Mouse (Mus musculus) kidney, adult 2 months (tissue): ENCODE measurements at regions not wholly inside any gene's neighbourhood (a gene's known extent, or its start where the extent isn't known, plus 50 kb on each side); places are given as distances from the start of the nearest gene placed in this dataset.
A peak's percentile ranks its signal among the peaks of the same experiment; 100 is the strongest.

ENCODE experiments used
- DNase-seq: peaks from one replicate; pipeline ENCODE4 v3.0.0; 2021
- H3K27ac ChIP-seq: fragments of 200-500 bp; 2 replicates; pipeline ENCODE4 v1.5.1; 2012; ENCODE audit warnings: low read depth, low read length, control low read depth, inconsistent platforms; ENCODE audit not compliant: insufficient read depth
- H3K27me3 ChIP-seq: fragments of 200-500 bp; replicated peaks from 2 replicates; pipeline ENCODE4 v1.6.1; 2012; ENCODE audit warnings: mild to moderate bottlenecking, moderate library complexity, low read length, inconsistent platforms; ENCODE audit not compliant: control insufficient read depth, insufficient read depth
- H3K36me3 ChIP-seq: fragments of 200-500 bp; 2 replicates; pipeline ENCODE4 v1.6.1; 2012; ENCODE audit warnings: mild to moderate bottlenecking, moderate library complexity, low read length, inconsistent platforms; ENCODE audit not compliant: control insufficient read depth, insufficient read depth
- H3K4me1 ChIP-seq: fragments of 200-500 bp; 2 replicates; pipeline ENCODE4 v1.6.1; 2011; ENCODE audit warnings: low read length; ENCODE audit not compliant: control insufficient read depth, insufficient read depth
- H3K4me3 ChIP-seq: fragments of 200-500 bp; 2 replicates; pipeline ENCODE4 v1.5.1; 2011; ENCODE audit warnings: mild to moderate bottlenecking, low read depth, low read length, control low read depth; ENCODE audit not compliant: insufficient read depth
- CTCF ChIP-seq: fragments of 200-500 bp; conservative IDR thresholded peaks from 2 replicates; pipeline ENCODE4 v1.5.1; 2011; ENCODE audit warnings: low read depth, mild to moderate bottlenecking, control low read depth, low read length, moderate library complexity, mixed read lengths; ENCODE audit not compliant: insufficient read depth, insufficient read length
- POLR2A ChIP-seq: fragments of 200-500 bp; IDR thresholded peaks from one replicate; pipeline ENCODE4 v1.6.1; 2011; ENCODE audit warnings: low read depth, low read length, control low read depth
- WGBS: fragments of 180-500 bp; shearing (Covaris S2); methylation state at CpG from one replicate; pipeline ENCODE4 v1.1.7; 2018; 5-methylcytosine and 5-hydroxymethylcytosine counted together

DNA sequence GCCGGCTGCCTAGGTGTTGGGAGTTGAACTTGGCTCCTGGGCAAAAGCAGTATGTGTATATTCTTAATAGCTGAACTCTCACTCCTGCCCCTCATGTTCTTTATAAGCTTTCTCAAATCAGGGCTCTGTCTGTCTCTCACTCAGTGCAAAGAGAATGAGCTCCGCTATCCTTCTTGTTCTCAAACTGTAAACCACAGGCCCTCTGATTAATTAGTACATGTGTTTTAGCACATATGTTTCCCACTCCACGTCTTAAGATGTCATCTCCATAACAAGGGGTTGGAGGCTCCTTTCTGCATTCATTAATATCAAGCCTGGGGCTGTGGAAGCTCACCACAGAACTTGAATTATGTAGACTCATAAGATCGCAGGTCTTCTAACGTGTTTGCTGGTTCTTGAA, 104.7 kb downstream of the Nsun3 start:
- H3K27me3 ChIP-seq: no peaks in the 10 kb centered on the region
- 73% methylated on average over 5 of the region's 5 CpGs for WGBS
- H3K4me1 ChIP-seq: no peaks in the 10 kb centered on the region
- no peak overlapping the region for H3K4me3 ChIP-seq
- H3K27ac ChIP-seq: no peak overlapping the region
- no peaks in the 10 kb centered on the region for H3K36me3 ChIP-seq
- no peak for DNase-seq
- TF ChIP-seq POLR2A (no peak), CTCF (no peak)

GRCm38 (mm10) chr16:62676815-62677214, 109.8 kb downstream of the Nsun3 start:
- no peak overlapping the region for H3K27ac ChIP-seq
- 52% methylated on average over 6 of the region's 6 CpGs for WGBS
- no peaks in the 10 kb centered on the region for H3K36me3 ChIP-seq
- no peaks in the 10 kb centered on the region for H3K27me3 ChIP-seq
- no peaks in the 10 kb centered on the region for H3K4me1 ChIP-seq
- TF ChIP-seq CTCF: no peak
- no peak for TF ChIP-seq POLR2A
- no peak for DNase-seq
- no peak overlapping the region for H3K4me3 ChIP-seq

DNA sequence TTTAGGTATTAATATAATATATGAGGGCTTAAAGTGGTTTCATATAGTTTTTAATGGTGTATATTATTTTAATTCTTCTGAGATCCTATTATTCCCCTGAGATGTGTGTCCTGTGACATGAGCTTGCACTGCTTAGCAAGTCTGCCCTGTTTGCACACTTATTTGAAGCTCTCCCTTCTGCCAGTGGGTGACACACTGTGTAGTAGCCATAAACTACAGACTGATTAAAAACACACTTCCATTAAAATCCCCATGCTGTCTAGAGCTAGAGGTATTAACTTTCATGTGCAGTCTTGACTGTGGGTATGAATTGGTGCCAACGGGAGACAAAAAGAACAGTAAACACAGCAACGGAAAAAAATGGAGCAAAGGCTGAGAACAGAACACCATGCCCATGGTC, 129.2 kb downstream of the Nsun3 start:
- TF ChIP-seq CTCF (no peak), POLR2A (no peak)

DNA sequence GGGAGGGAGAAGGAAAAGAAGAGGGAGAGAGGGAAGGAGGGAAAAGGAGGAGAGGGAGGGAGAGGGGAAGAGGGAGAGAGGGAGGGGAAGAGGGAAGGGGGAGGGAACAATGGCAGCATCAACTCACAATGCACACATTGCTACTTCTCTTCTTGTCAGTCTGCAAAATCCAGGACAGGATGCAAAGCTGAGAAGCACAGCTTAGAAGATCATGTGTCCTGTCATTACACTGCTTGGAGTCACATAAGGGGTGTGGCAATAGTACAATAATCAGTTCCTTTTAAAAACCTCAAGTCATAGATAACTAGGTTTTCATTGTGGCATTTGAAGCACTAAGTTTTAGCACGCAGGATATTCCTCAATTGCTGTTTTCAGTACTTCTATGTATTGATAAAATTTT, 132.2 kb downstream of the Nsun3 start:
- H3K27me3 ChIP-seq: no peaks in the 10 kb centered on the region
- 84% methylated on average over 1 of the region's 1 CpGs for WGBS
- no peak overlapping the region for H3K4me3 ChIP-seq
- TF ChIP-seq CTCF (no peak), POLR2A (no peak)
- H3K36me3 ChIP-seq: no peaks in the 10 kb centered on the region
- no peaks in the 10 kb centered on the region for H3K4me1 ChIP-seq
- DNase-seq: no peak
- no peak overlapping the region for H3K27ac ChIP-seq

More for the DNA sequence above, 129.2 kb downstream of the Nsun3 start:
- Histone ChIP-seq H3K4me1 (no peaks in the 10 kb centered on the region), H3K36me3 (no peaks in the 10 kb centered on the region), H3K27me3 (no peaks in the 10 kb centered on the region), H3K27ac (no peak overlapping the region), H3K4me3 (no peak overlapping the region)
- 71% methylated on average over 2 of the region's 2 CpGs for WGBS
- no peak for DNase-seq

DNA sequence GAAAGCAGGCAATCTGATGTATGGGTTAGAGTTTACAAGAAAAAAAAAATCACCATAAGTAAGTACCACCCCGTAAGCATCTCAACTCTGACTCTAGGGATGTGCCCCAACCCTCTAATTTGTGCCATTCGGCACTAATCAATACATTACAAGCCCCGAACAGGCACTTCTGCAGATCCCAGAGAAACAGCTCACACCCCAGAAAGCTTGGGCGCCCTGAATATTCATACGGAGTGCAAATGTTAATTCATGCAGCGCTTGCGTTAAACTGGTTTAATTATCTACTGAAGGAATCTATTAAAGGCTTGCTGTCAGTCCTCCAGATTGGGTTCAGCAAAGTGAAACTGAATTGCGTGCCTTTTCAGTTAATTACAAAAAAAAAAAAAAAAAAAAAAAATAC, 132.8 kb downstream of the Nsun3 start:
- 25% methylated on average over 8 of the region's 8 CpGs for WGBS

GRCm38 (mm10) chr16:62652769-62653465, 133.7 kb downstream of the Nsun3 start:
- DNase-seq: no peak
- H3K27ac ChIP-seq: no peak overlapping the region
- H3K4me1 ChIP-seq: no peaks in the 10 kb centered on the region
- no peaks in the 10 kb centered on the region for H3K27me3 ChIP-seq
- WGBS: 46% methylated on average over 6 of the region's 6 CpGs
- no peaks in the 10 kb centered on the region for H3K36me3 ChIP-seq
- no peak for TF ChIP-seq POLR2A
- no peak for TF ChIP-seq CTCF
- no peak overlapping the region for H3K4me3 ChIP-seq

More for the DNA sequence above, 132.8 kb downstream of the Nsun3 start:
- H3K27me3 ChIP-seq: no peaks in the 10 kb centered on the region
- peak; percentile 36 for DNase-seq
- no peak overlapping the region for H3K27ac ChIP-seq
- H3K4me3 ChIP-seq: no peak overlapping the region
- H3K36me3 ChIP-seq: no peaks in the 10 kb centered on the region
- TF ChIP-seq CTCF (no peak), POLR2A (no peak)
- H3K4me1 ChIP-seq: no peaks in the 10 kb centered on the region

- TF ChIP-seq CTCF (no peak), POLR2A (no peak)
- no peaks in the 10 kb centered on the region for H3K4me1 ChIP-seq
- H3K27ac ChIP-seq: no peak overlapping the region
- no peak overlapping the region for H3K4me3 ChIP-seq
- H3K36me3 ChIP-seq: no peaks in the 10 kb centered on the region
- no peaks in the 10 kb centered on the region for H3K27me3 ChIP-seq
- no peak for DNase-seq
- WGBS: 88% methylated on average over 7 of the region's 7 CpGs
Observed at GRCm38 (mm10) chr16:62650856-62651255, 135.8 kb downstream of the Nsun3 start.

- TF ChIP-seq CTCF (no peak), POLR2A (no peak)
- no peak overlapping the region for H3K4me3 ChIP-seq
- DNase-seq: no peak
- 66% methylated on average over 8 of the region's 8 CpGs for WGBS
- H3K27me3 ChIP-seq: no peaks in the 10 kb centered on the region
- no peaks in the 10 kb centered on the region for H3K4me1 ChIP-seq
- H3K36me3 ChIP-seq: no peaks in the 10 kb centered on the region
- H3K27ac ChIP-seq: no peak overlapping the region
Observed at GRCm38 (mm10) chr16:62648326-62648725, 138.3 kb downstream of the Nsun3 start.
